ENCODE assay signal across 19 mouse cellular contexts in the genomic region with DNA sequence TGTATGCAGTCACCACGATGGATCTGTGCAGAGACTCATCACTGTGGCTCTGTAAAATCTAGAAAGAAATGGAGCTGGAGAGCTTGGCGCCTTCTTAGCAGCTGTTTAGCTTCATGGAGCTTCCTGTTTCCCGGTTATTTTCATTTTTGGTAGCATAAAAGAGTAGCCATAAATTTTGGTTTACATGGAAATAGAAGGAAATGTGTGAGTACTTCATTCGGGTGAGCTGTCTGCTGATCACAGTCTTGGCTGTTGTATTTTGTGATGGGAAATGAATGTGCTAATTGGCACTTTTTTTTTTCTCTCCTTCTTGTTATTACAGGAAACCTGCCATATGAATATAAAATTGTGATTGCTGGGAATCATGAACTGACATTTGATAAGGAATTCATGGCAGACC.
A peak's percentile ranks its signal among the peaks of the same experiment; 100 is the strongest.
DNase-seq lines count a peak whose midpoint lies in the region; ATAC-seq and TF ChIP-seq lines count a peak whose summit lies in the region.
"Had no signal": no experiment of that assay in that cellular context is flagged by ENCODE, and none has a peak within 500 bp of the region (broad histone marks: within the 10 kb centered on the region; RNA-seq: fewer than 3 reads in every experiment).

No protein-coding gene starts in this region.

- H3K27me3 ChIP-seq in forebrain, embryonic 13.5 days = no peaks in the 10 kb centered on the region
- H3K27me3 ChIP-seq in forebrain, embryonic 10.5 days (ENCODE audit: poor library complexity, severe bottlenecking) = no peaks in the 10 kb centered on the region
- H3K27me3 ChIP-seq in kidney, embryonic 14.5 days (ENCODE audit: control insufficient read depth, insufficient read depth, low read length) = no peaks in the 10 kb centered on the region
- H3K27me3 ChIP-seq in forebrain, postnatal 0 days (ENCODE audit: insufficient read depth, low read length) = no peaks in the 10 kb centered on the region
- H3K27me3 ChIP-seq: embryonic facial prominence, embryonic 15.5 days; heart, embryonic 12.5 days; hindbrain, embryonic 15.5 days had no signal

- no peak overlapping the region for H3K4me2 ChIP-seq in forebrain, embryonic 13.5 days
- no peak overlapping the region for H3K4me2 ChIP-seq in kidney, embryonic 14.5 days (replicated peaks; ENCODE audit: low read depth, low read length)
- H3K4me2 ChIP-seq in forebrain, postnatal 0 days (ENCODE audit: low read depth) = no peak overlapping the region
- H3K4me2 ChIP-seq: embryonic facial prominence, embryonic 15.5 days; heart, embryonic 12.5 days; hindbrain, embryonic 15.5 days had no signal

- H3K27ac ChIP-seq in forebrain, embryonic 13.5 days = 0 out of 2 replicates have a peak overlapping the region, but pooled peaks have one; percentile 6
- no peak overlapping the region for H3K27ac ChIP-seq in forebrain, embryonic 10.5 days
- no peak overlapping the region for H3K27ac ChIP-seq in kidney, embryonic 14.5 days (ENCODE audit: low read depth, low read length)
- H3K27ac ChIP-seq in forebrain, postnatal 0 days (ENCODE audit: low read depth, low read length) = peak overlapping the region; percentile 59
- H3K27ac ChIP-seq: embryonic facial prominence, embryonic 15.5 days; gastrocnemius, adult 2 months; hindbrain, embryonic 15.5 days had no signal

- WGBS in forebrain, embryonic 13.5 days = 68% methylated on average over 4 of the region's 4 CpGs
- WGBS in forebrain, embryonic 10.5 days = 90% methylated on average over 4 of the region's 4 CpGs
- 54% methylated on average over 4 of the region's 4 CpGs for WGBS in kidney, embryonic 14.5 days
- WGBS in forebrain, postnatal 0 days = 36% methylated on average over 4 of the region's 4 CpGs

- no peak overlapping the region for H3K4me3 ChIP-seq in forebrain, embryonic 13.5 days
- no peak overlapping the region for H3K4me3 ChIP-seq in forebrain, embryonic 10.5 days
- H3K4me3 ChIP-seq in kidney, embryonic 14.5 days (ENCODE audit: low read length) = no peak overlapping the region
- no peak overlapping the region for H3K4me3 ChIP-seq in forebrain, postnatal 0 days (ENCODE audit: low read depth, low read length)
- H3K4me3 ChIP-seq: embryonic facial prominence, embryonic 15.5 days; erythroblast, embryonic 14.5 days; gastrocnemius, adult 2 months; heart, embryonic 12.5 days; hindbrain, embryonic 15.5 days had no signal

- H3K9ac ChIP-seq in forebrain, embryonic 13.5 days = no peak overlapping the region
- no peak overlapping the region for H3K9ac ChIP-seq in kidney, embryonic 14.5 days (ENCODE audit: low read depth, low read length)
- H3K9ac ChIP-seq in forebrain, postnatal 0 days = no peak overlapping the region
- H3K9ac ChIP-seq: embryonic facial prominence, embryonic 15.5 days; heart, embryonic 12.5 days; hindbrain, embryonic 15.5 days had no signal

- ATAC-seq in forebrain, embryonic 13.5 days = no peak
- no peak for ATAC-seq in kidney, embryonic 14.5 days (ENCODE audit: low FRiP score, low TSS enrichment)
- peak; percentile 25 for ATAC-seq in forebrain, postnatal 0 days
- ATAC-seq: activated CD4-positive, CD25-positive, alpha-beta regulatory T cell, adult 4 months; Patski had no signal

- H3K36me3 ChIP-seq in forebrain, embryonic 13.5 days (ENCODE audit: poor library complexity, severe bottlenecking) = peaks cover 31% of the 10 kb centered on the region
- peaks cover 17% of the 10 kb centered on the region for H3K36me3 ChIP-seq in forebrain, embryonic 10.5 days (replicated peaks)
- no peaks in the 10 kb centered on the region for H3K36me3 ChIP-seq in kidney, embryonic 14.5 days (ENCODE audit: control insufficient read depth, insufficient read depth, low read length)
- H3K36me3 ChIP-seq in forebrain, postnatal 0 days (ENCODE audit: insufficient read depth) = no peaks in the 10 kb centered on the region
- H3K36me3 ChIP-seq: embryonic facial prominence, embryonic 15.5 days; hindbrain, embryonic 15.5 days had no signal

- H3K9me3 ChIP-seq in forebrain, embryonic 13.5 days (replicated peaks) = no peaks in the 10 kb centered on the region
- no peaks in the 10 kb centered on the region for H3K9me3 ChIP-seq in forebrain, embryonic 10.5 days
- no peaks in the 10 kb centered on the region for H3K9me3 ChIP-seq in kidney, embryonic 14.5 days (ENCODE audit: control insufficient read depth, low read length)
- H3K9me3 ChIP-seq in forebrain, postnatal 0 days (ENCODE audit: low read length) = no peaks in the 10 kb centered on the region
- H3K9me3 ChIP-seq: embryonic facial prominence, embryonic 15.5 days; heart, embryonic 12.5 days; hindbrain, embryonic 15.5 days had no signal

- H3K4me1 ChIP-seq in forebrain, embryonic 13.5 days = peaks cover 33% of the 10 kb centered on the region
- peaks cover 22% of the 10 kb centered on the region for H3K4me1 ChIP-seq in forebrain, embryonic 10.5 days
- H3K4me1 ChIP-seq in kidney, embryonic 14.5 days (ENCODE audit: control insufficient read depth, insufficient read depth, low read length) = peaks cover 6% of the 10 kb centered on the region
- peaks cover 32% of the 10 kb centered on the region for H3K4me1 ChIP-seq in forebrain, postnatal 0 days (ENCODE audit: insufficient read depth)

- no peak for DNase-seq in forebrain, embryonic 10.5 days (ENCODE audit: extremely low spot score, low spot score)
- DNase-seq in kidney, postnatal 14 days = peak; percentile 11
- DNase-seq in Muller cell, postnatal 12 days (ENCODE audit: inconsistent ontology term) = peak; percentile 6
- peak; percentile 63 for DNase-seq in forebrain, postnatal 0 days
- DNase-seq in spleen, postnatal 14 days (ENCODE audit: low spot score in 2 of 2) = no peak
- DNase-seq: adrenal gland, postnatal 14 days; cerebellum, adult 18-20 months; cerebellum, adult 9-11 months; cerebellum, postnatal 36 days; gastrocnemius, adult 2 months; gastrocnemius, postnatal 25 days had no signal

- TF ChIP-seq CTCF in forebrain, postnatal 0 days (IDR thresholded peaks at IDR 0.05; ENCODE audit: low read depth) = no peak

Comparison
In these comparisons a context has a peak if more than half of its experiments do, and no peak if none do; other contexts are left out.
1. H3K27ac ChIP-seq: peak in forebrain, embryonic 13.5 days (single experiment) and forebrain, postnatal 0 days (single experiment); none in forebrain, embryonic 10.5 days (single experiment) and kidney, embryonic 14.5 days (single experiment).
2. DNase-seq: peak in kidney, postnatal 14 days (single experiment), Muller cell, postnatal 12 days (single experiment) and forebrain, postnatal 0 days (single experiment); none in forebrain, embryonic 10.5 days (single experiment) and spleen, postnatal 14 days (0 of 2).